Mouse (Mus musculus) hindbrain, embryonic 13.5 days (tissue): ENCODE results near the gene Sned1. TPM values are rescaled to one million over a fixed set of nuclear protein-coding genes. Genes with fewer than 3 reads are reported as not detected.
"Not testable (repeated sequence)": the region's sequence is repeated elsewhere in the genome, so short reads cannot be mapped to it uniquely, and the experiment has no call there.

Experiments
- ATAC-seq: fragments of 200-750 bp; cut with Nextera tagmentation; 2 replicates; pipeline ENCODE4 v1.8.0; 2017; ENCODE audit warnings: moderate TSS enrichment; ENCODE audit not compliant: low FRiP score
- H3K27ac ChIP-seq: fragments of 300-500 bp; sonication (generic); 2 replicates; pipeline ENCODE4 v1.5.1; 2015; ENCODE audit warnings: inconsistent platforms, mild to moderate bottlenecking, moderate library complexity
- H3K27me3 ChIP-seq: fragments of 300-500 bp; sonication (generic); 2 replicates; pipeline ENCODE4 v1.6.1; 2015; ENCODE audit warnings: mild to moderate bottlenecking, inconsistent platforms
- H3K36me3 ChIP-seq: fragments of 300-500 bp; sonication (generic); 2 replicates; pipeline ENCODE4 v1.6.1; 2015; ENCODE audit warnings: mild to moderate bottlenecking, inconsistent platforms
- H3K4me1 ChIP-seq: fragments of 300-500 bp; sonication (generic); replicated peaks from 2 replicates; pipeline ENCODE4 v1.6.1; 2015; ENCODE audit warnings: inconsistent platforms
- H3K4me2 ChIP-seq: fragments of 300-500 bp; sonication (generic); 2 replicates; pipeline ENCODE4 v1.6.1; 2015; ENCODE audit warnings: inconsistent platforms, mild to moderate bottlenecking, moderate library complexity
- H3K4me3 ChIP-seq: fragments of 300-500 bp; sonication (generic); 2 replicates; pipeline ENCODE4 v1.5.1; 2015; ENCODE audit warnings: mild to moderate bottlenecking, inconsistent platforms
- H3K9ac ChIP-seq: fragments of 300-500 bp; sonication (generic); 2 replicates; pipeline ENCODE4 v1.6.1; 2015; ENCODE audit warnings: mild to moderate bottlenecking, inconsistent platforms
- H3K9me3 ChIP-seq: fragments of 300-500 bp; sonication (generic); 2 replicates; pipeline ENCODE4 v1.6.1; 2016; ENCODE audit warnings: inconsistent platforms
- WGBS: fragments of 180-500 bp; shearing (Covaris S2); methylation state at CpG from one replicate; pipeline ENCODE4 v1.1.7; 2015; 5-methylcytosine and 5-hydroxymethylcytosine counted together
- polyA plus RNA-seq: library from polyadenylated mRNA; unstranded; fragments of >200 nt; fragmentation: Nextera tagmentation; extraction: Ambion mirVana; gene quantifications from 2 replicates; pipeline ENCODE4 v1.2.1, GENCODE M21; 2015

Sned1 gene
- polyA plus RNA-seq, 1 experiment from 2014 or later: 8.8 TPM

DNA sequence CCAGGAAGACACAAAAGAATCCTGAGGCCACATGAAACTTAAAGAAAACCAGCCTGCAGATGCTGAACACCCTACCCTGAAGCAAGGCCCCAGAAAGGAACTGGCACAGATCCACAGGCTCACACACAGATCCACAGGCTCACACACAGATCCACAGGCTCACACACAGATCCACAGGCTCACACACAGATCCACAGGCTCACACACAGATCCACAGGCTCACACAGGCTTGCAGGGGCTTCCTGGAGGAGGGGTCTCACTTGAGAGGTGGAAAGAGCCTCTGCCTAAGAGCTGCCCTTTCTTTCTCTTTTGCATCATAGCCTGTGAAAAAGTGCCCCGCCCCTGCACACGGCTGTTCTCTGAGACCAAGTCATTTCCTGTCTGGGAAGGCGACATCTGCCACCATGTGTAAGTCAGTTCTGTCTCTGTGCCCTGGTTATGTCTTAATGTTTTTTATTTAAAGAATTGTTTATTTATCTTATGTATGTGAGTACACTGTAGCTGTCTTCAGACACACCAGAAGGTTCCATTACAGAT, 54.1 kb downstream of the Sned1 start:
- H3K27ac ChIP-seq: no peak overlapping the region
- H3K27me3 ChIP-seq: no peaks in the 10 kb centered on the region
- 0 out of 2 replicates have a peak, but pooled peaks cover 3% of the 10 kb centered on the region for H3K36me3 ChIP-seq
- ATAC-seq: no peak
- 70% methylated on average over 3 of the region's 3 CpGs for WGBS
- no peaks in the 10 kb centered on the region for H3K9me3 ChIP-seq
- H3K9ac ChIP-seq: no peak overlapping the region
- H3K4me2 ChIP-seq: no peak overlapping the region
- H3K4me3 ChIP-seq: no peak overlapping the region
- no peaks in the 10 kb centered on the region for H3K4me1 ChIP-seq

DNA sequence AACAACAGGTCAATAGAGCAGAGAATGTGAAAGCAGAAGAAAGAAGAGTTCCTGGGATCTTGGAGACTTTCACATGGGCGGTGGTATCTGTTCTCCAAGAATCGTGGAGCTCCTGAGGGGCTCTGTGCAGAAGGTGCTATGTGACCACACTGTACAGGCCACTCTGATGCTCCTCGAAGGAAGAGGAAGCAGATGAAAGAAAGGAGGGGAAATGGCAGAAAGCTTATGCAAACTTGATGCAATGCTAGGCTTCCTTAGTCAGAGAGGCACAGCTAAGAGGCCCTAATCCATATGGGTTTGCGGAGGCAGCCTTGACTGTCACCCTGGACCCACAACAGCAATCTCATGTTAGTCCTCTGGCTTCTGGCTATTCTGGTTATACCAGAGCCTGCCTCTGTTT, 55.3 kb downstream of the Sned1 start:
- WGBS: 85% methylated on average over 4 of the region's 4 CpGs
- Histone ChIP-seq H3K27ac (no peak overlapping the region), H3K9me3 (no peaks in the 10 kb centered on the region), H3K4me1 (no peaks in the 10 kb centered on the region), H3K27me3 (no peaks in the 10 kb centered on the region), H3K36me3 (peaks cover 9% of the 10 kb centered on the region), H3K4me3 (no peak overlapping the region), H3K4me2 (no peak overlapping the region), H3K9ac (no peak overlapping the region)
- ATAC-seq: no peak

DNA sequence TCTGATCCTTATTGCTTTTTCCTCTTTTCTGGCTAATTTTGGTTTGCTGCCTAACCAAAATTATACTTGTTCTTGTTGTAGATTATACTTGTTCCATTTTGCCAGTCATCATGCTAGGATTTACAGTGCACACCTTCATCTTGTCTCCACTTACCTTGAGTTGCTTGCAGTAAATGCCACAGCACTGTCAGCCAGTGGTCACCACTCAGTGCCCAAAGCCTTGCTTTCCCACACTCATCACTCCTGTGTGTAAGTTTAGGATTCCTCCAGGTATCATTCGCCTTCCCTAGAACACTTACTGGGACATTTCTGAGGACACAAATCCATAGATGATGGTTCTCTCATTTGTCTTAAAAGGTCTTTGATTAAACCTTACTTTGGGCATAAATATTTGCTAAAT, 56.0 kb downstream of the Sned1 start:
- ATAC-seq: no peak
- Histone ChIP-seq H3K27ac (no peak overlapping the region), H3K4me2 (no peak overlapping the region), H3K4me3 (no peak overlapping the region), H3K9ac (no peak overlapping the region), H3K36me3 (peaks cover 15% of the 10 kb centered on the region), H3K4me1 (no peaks in the 10 kb centered on the region), H3K27me3 (no peaks in the 10 kb centered on the region), H3K9me3 (no peaks in the 10 kb centered on the region)
- 86% methylated on average over 1 of the region's 1 CpGs for WGBS

DNA sequence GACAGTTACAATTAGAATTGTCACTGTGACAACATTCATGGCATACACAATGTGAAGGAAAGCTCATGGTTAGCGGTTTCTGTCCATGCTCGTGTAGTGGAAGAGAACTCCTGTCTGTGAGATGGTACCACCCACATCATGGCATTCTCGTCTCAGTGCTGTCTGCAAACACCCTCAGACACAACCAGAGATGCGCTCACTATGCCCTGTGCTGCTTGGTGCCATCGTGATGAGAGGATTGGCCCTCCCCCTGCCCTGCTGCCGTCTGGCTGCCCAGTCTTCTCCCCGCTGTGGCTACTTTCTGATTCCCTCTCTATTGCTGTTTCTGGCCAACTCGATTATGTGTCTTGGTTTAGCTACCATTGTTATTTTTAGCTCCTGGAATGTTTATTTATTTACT, 56.4 kb downstream of the Sned1 start:
- H3K9ac ChIP-seq: no peak overlapping the region
- H3K27me3 ChIP-seq: no peaks in the 10 kb centered on the region
- H3K36me3 ChIP-seq: peaks cover 19% of the 10 kb centered on the region
- ATAC-seq: no peak
- H3K4me2 ChIP-seq: no peak overlapping the region
- WGBS: 79% methylated on average over 8 of the region's 8 CpGs
- H3K4me1 ChIP-seq: no peaks in the 10 kb centered on the region
- H3K4me3 ChIP-seq: no peak overlapping the region
- H3K27ac ChIP-seq: no peak overlapping the region
- no peaks in the 10 kb centered on the region for H3K9me3 ChIP-seq

DNA sequence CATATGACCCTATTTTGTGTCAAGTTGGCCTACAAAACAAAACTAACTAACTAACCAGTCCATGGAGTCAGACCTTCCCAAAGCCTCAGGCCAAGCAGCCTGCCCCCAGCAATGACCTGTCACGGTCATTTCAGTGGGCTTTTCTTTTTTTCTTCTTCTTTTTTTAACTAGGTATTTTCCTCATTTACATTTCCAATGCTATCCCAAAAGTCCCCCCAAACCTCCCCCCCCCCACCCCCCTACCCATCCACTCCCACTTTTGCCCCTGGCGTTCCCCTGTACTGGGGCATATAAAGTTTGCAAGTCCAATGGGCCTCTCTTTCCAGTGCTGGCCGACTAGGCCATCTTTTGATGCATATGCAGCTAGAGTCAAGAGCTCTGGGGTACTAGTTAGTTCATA, 58.9 kb downstream of the Sned1 start:
- not testable (repeated sequence) for H3K27ac ChIP-seq, H3K4me3 ChIP-seq, H3K27me3 ChIP-seq, H3K4me2 ChIP-seq, H3K4me1 ChIP-seq, H3K9ac ChIP-seq, ATAC-seq, H3K9me3 ChIP-seq
- WGBS: 82% methylated on average over 3 of the region's 3 CpGs
- H3K36me3 ChIP-seq: peaks cover 40% of the 10 kb centered on the region

DNA sequence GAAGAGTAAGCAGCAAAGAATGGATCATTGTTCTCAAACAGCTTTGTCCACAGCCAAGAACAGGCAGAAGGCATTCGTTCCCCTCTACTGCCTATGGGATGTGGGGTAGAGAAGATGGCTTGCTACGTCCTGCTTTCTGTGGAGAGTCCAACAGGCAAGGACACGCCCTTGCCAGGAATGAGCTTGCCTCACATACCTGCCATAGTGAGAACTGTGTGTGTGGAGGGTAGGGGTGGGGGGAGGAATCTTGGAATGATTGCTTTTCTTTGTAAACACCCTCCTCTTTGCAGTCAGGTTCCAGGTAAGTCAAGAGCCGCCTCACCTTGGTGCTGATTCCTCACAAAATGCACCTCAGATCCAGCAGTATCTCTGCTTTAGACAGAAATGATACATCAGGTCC, 64.2 kb downstream of the Sned1 start:
- H3K4me1 ChIP-seq: peaks cover 24% of the 10 kb centered on the region
- ATAC-seq: no peak
- 93% methylated on average over 4 of the region's 4 CpGs for WGBS
- H3K4me2 ChIP-seq: no peak overlapping the region
- no peak overlapping the region for H3K4me3 ChIP-seq
- H3K36me3 ChIP-seq: peaks cover 87% of the 10 kb centered on the region
- no peak overlapping the region for H3K27ac ChIP-seq
- no peaks in the 10 kb centered on the region for H3K27me3 ChIP-seq
- no peaks in the 10 kb centered on the region for H3K9me3 ChIP-seq
- H3K9ac ChIP-seq: no peak overlapping the region

DNA sequence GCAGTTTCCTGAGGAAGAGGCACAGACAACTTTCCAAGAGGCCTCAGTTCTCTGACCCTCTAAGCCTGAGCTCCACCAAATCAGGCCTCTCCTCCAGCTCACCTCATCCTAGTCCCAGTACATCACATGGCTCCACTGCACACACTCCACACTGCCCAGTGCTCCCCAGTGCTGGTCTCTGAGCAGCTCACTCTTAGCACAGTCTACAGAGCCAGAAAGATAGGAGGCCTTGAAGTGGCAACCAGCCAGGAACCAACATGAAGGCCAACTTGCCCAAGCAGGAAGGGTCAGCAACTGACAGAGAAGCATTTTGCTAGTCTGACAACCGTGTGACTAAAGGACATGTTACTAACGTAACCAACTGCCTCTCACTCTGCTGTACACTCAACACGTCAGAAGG, 64.9 kb downstream of the Sned1 start:
- peaks cover 29% of the 10 kb centered on the region for H3K4me1 ChIP-seq
- H3K4me3 ChIP-seq: no peak overlapping the region
- 91% methylated on average over 3 of the region's 3 CpGs for WGBS
- no peaks in the 10 kb centered on the region for H3K27me3 ChIP-seq
- H3K27ac ChIP-seq: no peak overlapping the region
- no peaks in the 10 kb centered on the region for H3K9me3 ChIP-seq
- no peak for ATAC-seq
- H3K9ac ChIP-seq: no peak overlapping the region
- H3K36me3 ChIP-seq: peaks cover 86% of the 10 kb centered on the region
- no peak overlapping the region for H3K4me2 ChIP-seq

DNA sequence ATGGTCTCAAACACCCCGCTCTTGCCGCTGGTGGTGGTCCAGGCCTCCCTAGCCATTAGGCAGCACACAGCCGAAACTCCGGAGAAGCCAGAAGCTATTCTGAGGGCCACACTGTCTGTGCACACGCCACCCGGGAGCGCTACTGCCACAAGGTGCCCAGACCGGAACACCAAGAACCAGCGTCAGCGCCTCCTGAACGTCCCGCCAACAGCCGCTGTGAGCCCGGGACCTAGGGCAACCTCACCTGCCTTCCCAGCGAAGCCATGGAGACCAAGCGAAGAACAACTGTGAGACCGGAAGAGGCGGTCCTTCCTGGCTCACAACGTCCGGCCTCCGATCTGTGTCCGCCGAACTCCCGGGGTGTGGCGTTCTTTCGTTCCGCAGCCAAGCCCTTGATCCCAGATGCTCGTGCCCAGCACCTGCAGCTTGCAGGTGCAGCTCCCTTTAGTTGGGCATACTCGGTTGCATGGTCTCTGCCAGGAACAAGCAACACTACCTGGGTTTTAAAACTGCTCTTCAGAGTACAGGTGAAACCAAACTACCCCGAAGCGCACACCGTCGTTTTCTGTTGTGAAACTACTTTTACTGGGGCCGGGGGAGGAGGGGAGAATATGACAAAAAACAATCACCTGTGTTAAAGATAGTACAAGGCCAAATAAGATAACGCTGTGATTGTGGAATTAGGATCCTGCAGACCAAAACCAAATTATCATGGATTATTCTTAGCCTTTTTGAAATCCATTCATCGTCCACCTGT, 70.1 kb downstream of the Sned1 start, which contains the start of gene Mterf4:
Mterf4 (minus strand) TSS at position 335 of the 757 bp plus-strand sequence.
- Histone ChIP-seq H3K4me3 (peak within 1 kb of the TSS; percentile 68), H3K4me1 (peaks cover 29% of the 10 kb centered on the region), H3K27me3 (no peaks in the 10 kb centered on the region), H3K9me3 (no peaks in the 10 kb centered on the region), H3K36me3 (peaks cover 50% of the 10 kb centered on the region), H3K9ac (peak within 1 kb of the TSS; percentile 81), H3K4me2 (peak within 1 kb of the TSS; percentile 74), H3K27ac (peak within 1 kb of the TSS; percentile 30; the same call in 1 of the 2 replicates)
- 9% methylated on average over 36 of the region's 36 CpGs for WGBS
- ATAC-seq: peak; percentile 95

DNA sequence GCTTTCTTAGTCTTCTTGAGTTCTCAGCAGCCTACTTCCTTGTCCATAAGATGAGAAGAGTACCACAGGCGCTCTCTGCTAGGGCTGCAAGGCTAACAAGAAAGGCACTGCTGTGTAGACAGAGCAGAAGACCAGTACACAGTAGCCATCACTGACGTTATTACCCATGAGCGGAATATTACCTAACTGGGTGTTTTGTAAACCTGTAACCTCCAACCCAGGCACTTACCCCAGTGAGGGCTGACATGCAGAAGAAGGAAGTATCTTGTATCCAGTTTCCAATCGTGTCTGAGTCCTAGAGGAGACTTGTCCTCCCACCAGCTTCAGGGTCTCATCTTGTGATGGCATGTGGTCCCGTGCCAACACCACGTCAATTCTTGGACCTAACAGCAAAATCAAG, 88.3 kb downstream of the Sned1 start:
- H3K4me3 ChIP-seq: no peak overlapping the region
- no peaks in the 10 kb centered on the region for H3K27me3 ChIP-seq
- 96% methylated on average over 6 of the region's 6 CpGs for WGBS
- no peaks in the 10 kb centered on the region for H3K4me1 ChIP-seq
- no peak for ATAC-seq
- H3K4me2 ChIP-seq: no peak overlapping the region
- H3K9me3 ChIP-seq: no peaks in the 10 kb centered on the region
- H3K9ac ChIP-seq: no peak overlapping the region
- H3K27ac ChIP-seq: no peak overlapping the region
- H3K36me3 ChIP-seq: peaks cover 81% of the 10 kb centered on the region

DNA sequence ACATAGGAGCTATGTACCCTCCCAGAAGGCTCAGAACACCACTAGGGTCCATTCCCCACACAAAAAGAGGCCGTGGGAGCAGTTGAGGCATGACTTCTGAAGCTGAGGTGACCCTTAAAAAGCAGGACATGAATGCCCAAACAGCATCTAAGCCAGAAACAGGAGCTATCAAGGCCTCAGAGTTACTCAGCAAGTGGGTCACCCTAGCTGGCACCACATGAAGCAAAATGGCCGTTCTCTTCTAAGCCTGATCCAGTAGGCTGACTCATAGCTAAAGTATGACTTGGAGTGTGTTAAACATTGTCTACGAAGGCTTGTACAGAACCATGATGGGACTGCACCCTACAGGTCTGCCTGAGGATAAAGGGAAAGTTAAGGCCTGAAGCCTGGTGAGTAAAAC, 90.8 kb downstream of the Sned1 start:
- Histone ChIP-seq H3K4me3 (no peak overlapping the region), H3K4me1 (no peaks in the 10 kb centered on the region), H3K36me3 (peaks cover 61% of the 10 kb centered on the region), H3K27me3 (no peaks in the 10 kb centered on the region), H3K9ac (no peak overlapping the region), H3K27ac (no peak overlapping the region), H3K9me3 (no peaks in the 10 kb centered on the region), H3K4me2 (no peak overlapping the region)
- 92% methylated on average over 3 of the region's 3 CpGs for WGBS
- no peak for ATAC-seq

DNA sequence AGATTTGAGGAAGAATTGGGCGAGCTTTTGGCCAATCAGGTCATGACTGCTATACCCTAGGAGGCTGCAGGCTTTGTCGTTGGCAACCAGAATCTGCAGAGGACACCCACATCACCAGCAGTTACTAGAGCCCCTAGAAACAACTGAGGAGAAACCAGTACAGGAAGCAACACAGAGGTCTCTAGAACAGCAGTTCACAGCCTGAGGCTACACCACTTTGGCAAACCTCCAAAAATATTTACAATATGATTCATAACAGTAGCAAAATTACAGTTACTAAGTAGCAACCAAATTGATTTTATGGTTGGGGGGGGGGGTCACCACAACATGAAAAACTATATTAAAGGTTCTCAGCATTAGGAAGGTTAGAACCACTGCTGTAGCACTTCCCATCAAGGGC, 99.0 kb downstream of the Sned1 start:
- 82% methylated on average over 2 of the region's 2 CpGs for WGBS
- Histone ChIP-seq H3K36me3 (peaks cover 13% of the 10 kb centered on the region), H3K9ac (no peak overlapping the region), H3K4me2 (no peak overlapping the region), H3K27ac (no peak overlapping the region), H3K4me1 (no peaks in the 10 kb centered on the region), H3K9me3 (no peaks in the 10 kb centered on the region), H3K4me3 (no peak overlapping the region), H3K27me3 (no peaks in the 10 kb centered on the region)
- ATAC-seq: no peak

DNA sequence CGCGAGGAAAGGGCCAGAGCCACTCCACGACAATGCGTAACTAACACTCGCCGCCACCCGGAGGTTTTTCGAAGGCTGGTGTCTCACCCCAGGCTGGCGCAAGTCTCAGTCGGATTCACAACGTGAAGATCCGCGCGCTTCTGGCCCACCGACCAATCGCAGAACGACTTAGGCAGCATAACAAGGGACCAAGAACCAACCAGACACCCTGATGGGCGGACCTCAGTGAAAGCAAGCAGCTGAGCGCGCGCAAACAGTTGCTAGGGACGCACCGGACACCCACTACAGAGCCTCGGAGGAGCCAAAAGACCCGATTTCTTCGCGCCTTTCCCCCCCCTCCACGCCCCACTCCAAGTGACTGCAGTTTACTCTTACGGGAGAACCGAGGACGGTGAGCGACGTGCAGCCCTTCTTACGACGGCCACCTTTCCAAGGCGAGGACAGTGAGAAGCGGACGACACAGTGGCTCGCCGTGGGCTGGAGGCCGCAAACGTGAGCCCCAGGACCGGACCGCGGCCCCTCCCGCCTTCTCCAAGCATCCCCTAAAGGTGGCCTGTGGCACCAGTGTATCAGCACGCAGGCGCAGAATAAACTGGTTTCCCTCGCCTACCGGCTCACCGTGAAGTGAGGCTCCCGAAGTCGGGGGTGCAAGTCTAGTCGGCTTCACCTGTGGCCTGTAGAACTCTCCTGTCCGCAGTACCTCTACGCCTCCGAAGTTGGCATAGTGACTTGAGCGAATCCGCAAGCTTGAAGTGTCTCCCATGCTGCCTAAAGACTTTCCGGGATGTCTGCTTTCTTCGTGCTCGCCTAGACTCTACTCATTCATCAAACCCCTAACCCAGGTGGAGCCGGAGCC, 107.2 kb downstream of the Sned1 start, which contains the start of the genes Ppp1r7 and Pask:
Ppp1r7 (plus strand) TSS at position 207 of the 856 bp plus-strand sequence.
Pask (minus strand) TSS at position 835 of the 856 bp plus-strand sequence.
- WGBS: under 1% methylated on average over 63 of the region's 63 CpGs
- H3K9me3 ChIP-seq: no peaks in the 10 kb centered on the region
- H3K36me3 ChIP-seq: peaks cover 18% of the 10 kb centered on the region
- peak within 1 kb of the TSS; percentile 85 for H3K9ac ChIP-seq
- peak; percentile 96 for ATAC-seq
- peak within 1 kb of the TSS; percentile 87 for H3K4me3 ChIP-seq
- H3K27me3 ChIP-seq: no peaks in the 10 kb centered on the region
- H3K4me2 ChIP-seq: peak within 1 kb of the TSS; percentile 90
- H3K27ac ChIP-seq: peak within 1 kb of the TSS; percentile 81
- H3K4me1 ChIP-seq: peaks cover 25% of the 10 kb centered on the region
